Mouse (Mus musculus): ENCODE measurements around the gene Egln2. TPM values are rescaled to one million over a fixed set of nuclear protein-coding genes. Genes with fewer than 3 reads are reported as not detected.

The Egln2 gene
- polyA plus RNA-seq, 1 experiment from 2014 or later, result 64.4 TPM

- peaks cover 19% of the 10 kb centered on the region; the same call in 1 of the 2 replicates for H3K36me3 ChIP-seq (ENCODE audit: insufficient read depth, low read length)
- 65% methylated on average over 11 of the region's 11 CpGs for WGBS
- H3K4me2 ChIP-seq (ENCODE audit: low read length), result peak overlapping the region; percentile 66
- H3K9me3 ChIP-seq (replicated peaks; ENCODE audit: low read length), result no peaks in the 10 kb centered on the region
- H3K27ac ChIP-seq, result peak overlapping the region; percentile 93
- no peak for TF ChIP-seq CTCF (IDR thresholded peaks at IDR 0.05; ENCODE audit: low read depth)
- ATAC-seq (replicated peaks; ENCODE audit: low FRiP score, low read depth) (no peak), DNase-seq (ENCODE audit: low spot score) (no peak)
- peak overlapping the region; percentile 69; the same call in 1 of the 2 replicates for H3K9ac ChIP-seq (ENCODE audit: low read depth, low read length)
- H3K27me3 ChIP-seq (ENCODE audit: insufficient read depth, low read length), result no peaks in the 10 kb centered on the region
- H3K4me3 ChIP-seq (replicated peaks; ENCODE audit: low read depth, low read length), result peak overlapping the region; percentile 62
- peaks cover 27% of the 10 kb centered on the region; the same call in 1 of the 2 replicates for H3K4me1 ChIP-seq (replicated peaks; ENCODE audit: insufficient read depth, low read length)
These were observed 983 bp upstream of the Egln2 start for GRCm38 (mm10) chr7:27167475-27168094.

- WGBS, result 1% methylated on average over 22 of the region's 43 CpGs
- DNase-seq (ENCODE audit: low spot score) (peak; percentile 87), ATAC-seq (replicated peaks; ENCODE audit: low FRiP score, low read depth) (peak; percentile 81)
- H3K27ac ChIP-seq, result peak overlapping the region; percentile 93
- peaks cover 27% of the 10 kb centered on the region; the same call in 1 of the 2 replicates for H3K4me1 ChIP-seq (replicated peaks; ENCODE audit: insufficient read depth, low read length)
- H3K9me3 ChIP-seq (replicated peaks; ENCODE audit: low read length), result no peaks in the 10 kb centered on the region
- peak overlapping the region; percentile 66 for H3K4me2 ChIP-seq (ENCODE audit: low read length)
- peaks cover 7% of the 10 kb centered on the region; the same call in 1 of the 2 replicates for H3K36me3 ChIP-seq (ENCODE audit: insufficient read depth, low read length)
- TF ChIP-seq CTCF (IDR thresholded peaks at IDR 0.05; ENCODE audit: low read depth), result no peak
- H3K27me3 ChIP-seq (ENCODE audit: insufficient read depth, low read length), result no peaks in the 10 kb centered on the region
- H3K4me3 ChIP-seq (replicated peaks; ENCODE audit: low read depth, low read length), result peak overlapping the region; percentile 62
- peak overlapping the region; percentile 69 for H3K9ac ChIP-seq (ENCODE audit: low read depth, low read length)
These were observed 381 bp downstream of the Egln2 start for GRCm38 (mm10) chr7:27166229-27166613.

GRCm38 (mm10) chr7:27165696-27166095 lies 906 bp downstream of the Egln2 start:
- no peak for ATAC-seq (replicated peaks; ENCODE audit: low FRiP score, low read depth)
- TF ChIP-seq CTCF (IDR thresholded peaks at IDR 0.05; ENCODE audit: low read depth), result no peak
- peak overlapping the region; percentile 62 for H3K4me3 ChIP-seq (replicated peaks; ENCODE audit: low read depth, low read length)

GRCm38 (mm10) chr7:27165007-27165655 lies 1.5 kb downstream of the Egln2 start:
- ATAC-seq (replicated peaks; ENCODE audit: low FRiP score, low read depth), result no peak
- TF ChIP-seq CTCF (IDR thresholded peaks at IDR 0.05; ENCODE audit: low read depth), result no peak
- DNase-seq (ENCODE audit: low spot score), result no peak
- Histone ChIP-seq H3K27ac (peak overlapping the region; percentile 93), H3K27me3 (ENCODE audit: insufficient read depth, low read length) (no peaks in the 10 kb centered on the region), H3K4me2 (ENCODE audit: low read length) (peak overlapping the region; percentile 66), H3K4me1 (replicated peaks; ENCODE audit: insufficient read depth, low read length) (peaks cover 34% of the 10 kb centered on the region; the same call in 1 of the 2 replicates), H3K9ac (ENCODE audit: low read depth, low read length) (peak overlapping the region; percentile 69), H3K4me3 (replicated peaks; ENCODE audit: low read depth, low read length) (peak overlapping the region; percentile 62), H3K9me3 (replicated peaks; ENCODE audit: low read length) (no peaks in the 10 kb centered on the region), H3K36me3 (ENCODE audit: insufficient read depth, low read length) (peaks cover 3% of the 10 kb centered on the region; the same call in 1 of the 2 replicates)
- 58% methylated on average over 22 of the region's 23 CpGs for WGBS

More at GRCm38 (mm10) chr7:27165696-27166095, 906 bp downstream of the Egln2 start:
- Histone ChIP-seq H3K27me3 (ENCODE audit: insufficient read depth, low read length) (no peaks in the 10 kb centered on the region), H3K4me1 (replicated peaks; ENCODE audit: insufficient read depth, low read length) (peaks cover 30% of the 10 kb centered on the region; the same call in 1 of the 2 replicates), H3K9me3 (replicated peaks; ENCODE audit: low read length) (no peaks in the 10 kb centered on the region), H3K4me2 (ENCODE audit: low read length) (peak overlapping the region; percentile 66), H3K27ac (peak overlapping the region; percentile 93), H3K9ac (ENCODE audit: low read depth, low read length) (peak overlapping the region; percentile 69), H3K36me3 (ENCODE audit: insufficient read depth, low read length) (peaks cover 3% of the 10 kb centered on the region; the same call in 1 of the 2 replicates)
- DNase-seq (ENCODE audit: low spot score), result no peak
- 3% methylated on average over 8 of the region's 8 CpGs for WGBS

GRCm38 (mm10) chr7:27164112-27164947 lies 2.3 kb downstream of the Egln2 start:
- Histone ChIP-seq H3K4me2 (ENCODE audit: low read length) (peak overlapping the region; percentile 66; the same call in 1 of the 2 replicates), H3K9me3 (replicated peaks; ENCODE audit: low read length) (no peaks in the 10 kb centered on the region), H3K4me3 (replicated peaks; ENCODE audit: low read depth, low read length) (peak overlapping the region; percentile 62; the same call in 1 of the 2 replicates), H3K27me3 (ENCODE audit: insufficient read depth, low read length) (no peaks in the 10 kb centered on the region), H3K9ac (ENCODE audit: low read depth, low read length) (peak overlapping the region; percentile 69; the same call in 1 of the 2 replicates), H3K27ac (no peak overlapping the region), H3K4me1 (replicated peaks; ENCODE audit: insufficient read depth, low read length) (peaks cover 35% of the 10 kb centered on the region; the same call in 1 of the 2 replicates), H3K36me3 (ENCODE audit: insufficient read depth, low read length) (peaks cover 3% of the 10 kb centered on the region; the same call in 1 of the 2 replicates)
- no peak for DNase-seq (ENCODE audit: low spot score)
- TF ChIP-seq CTCF (IDR thresholded peaks at IDR 0.05; ENCODE audit: low read depth), result no peak
- no peak for ATAC-seq (replicated peaks; ENCODE audit: low FRiP score, low read depth)
- WGBS, result 84% methylated on average over 33 of the region's 33 CpGs
